Mouse (Mus musculus) heart, postnatal 0 days (tissue): ENCODE measurements at regions not wholly inside any gene's neighbourhood (a gene's known extent, or its start where the extent isn't known, plus 50 kb on each side); places are given as distances from the start of the nearest gene placed in this dataset.

Source experiments
- CTCF ChIP-seq: IDR thresholded peaks from 2 replicates; pipeline ENCODE4 v1.5.1; 2016; ENCODE audit warnings: antibody characterized with exemption, control low read depth, low read depth
- EP300 ChIP-seq: IDR thresholded peaks from 2 replicates; pipeline ENCODE4 v1.6.1; 2016; ENCODE audit warnings: antibody characterized with exemption, low read depth

DNA sequence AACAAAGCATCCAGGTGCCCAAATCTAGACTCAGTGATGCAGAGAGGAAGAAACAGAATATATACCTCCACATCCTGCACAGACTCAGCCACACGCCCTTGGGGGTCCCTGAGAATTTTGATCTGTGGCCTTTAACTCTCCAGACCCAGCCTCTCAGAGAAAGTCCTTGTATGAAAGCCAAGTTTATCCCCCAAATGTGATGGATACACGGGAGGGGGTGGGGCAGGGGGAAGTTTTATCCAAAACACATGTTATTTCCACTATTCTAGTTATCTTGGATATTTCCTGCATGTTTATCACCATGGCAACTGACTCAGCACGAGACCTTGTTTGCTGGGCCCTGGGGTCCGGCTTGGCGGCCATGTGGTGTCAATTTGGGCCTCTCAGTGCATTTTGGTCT lies 57.8 kb upstream of the Cdon start:
- TF ChIP-seq EP300 (no peak), CTCF (no peak)
